Mouse (Mus musculus) urinary bladder, postnatal 25 days (tissue): ENCODE measurements around the gene Tbc1d22b.
"Not testable (repeated sequence)": the region's sequence is repeated elsewhere in the genome, so short reads cannot be mapped to it uniquely, and the experiment has no call there.

Experiments
- DNase-seq: peaks from one replicate; pipeline ENCODE4 v3.0.0; 2022; ENCODE audit warnings: low spot score

Gene Tbc1d22b

DNA sequence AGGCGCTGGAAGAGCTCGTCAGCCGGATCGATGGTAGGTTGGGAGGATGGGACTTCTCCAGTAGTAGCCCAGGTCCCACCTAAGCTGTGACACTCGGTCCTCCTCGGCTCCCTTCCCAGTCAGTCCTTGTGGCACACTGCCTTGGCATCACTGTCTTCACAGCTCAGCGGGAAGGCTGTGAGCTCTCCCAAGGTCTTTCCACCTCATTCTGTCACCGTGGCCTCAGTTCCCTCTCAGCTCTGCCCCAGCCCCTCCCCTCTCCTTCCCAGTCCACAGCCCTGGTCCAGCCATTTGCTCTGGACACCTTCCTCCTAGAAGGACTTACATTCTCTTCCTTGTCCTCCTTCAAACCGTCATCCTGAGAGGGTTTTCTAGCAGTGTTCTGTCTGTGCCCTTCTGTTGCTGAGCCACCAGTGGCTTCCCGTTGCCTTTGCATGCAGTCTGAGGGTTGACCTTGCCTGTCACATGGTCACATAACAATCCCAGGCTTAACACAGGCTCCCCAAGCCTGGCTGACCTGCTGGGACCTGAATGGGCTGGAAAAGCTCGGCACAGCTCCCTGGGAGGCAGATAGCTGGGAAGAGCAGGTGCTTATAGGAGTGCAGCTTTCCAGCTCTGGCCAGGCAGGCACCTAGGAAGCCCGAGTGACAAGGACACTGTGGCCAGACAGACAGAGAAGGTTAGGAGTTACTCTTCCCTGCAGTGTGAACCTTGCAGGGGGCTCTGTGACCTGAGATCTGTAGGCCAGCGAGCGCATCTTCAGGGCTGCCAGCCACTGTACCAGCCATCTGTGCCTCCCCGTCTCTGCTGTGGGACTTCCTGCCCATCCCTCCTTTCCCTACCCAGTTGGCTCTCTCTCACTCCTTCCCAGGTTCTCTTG, 46.5 kb downstream of the Tbc1d22b start:
- no peak for DNase-seq

GRCm38 (mm10) chr17:29596771-29597132, 47.2 kb downstream of the Tbc1d22b start:
- no peak for DNase-seq

DNA sequence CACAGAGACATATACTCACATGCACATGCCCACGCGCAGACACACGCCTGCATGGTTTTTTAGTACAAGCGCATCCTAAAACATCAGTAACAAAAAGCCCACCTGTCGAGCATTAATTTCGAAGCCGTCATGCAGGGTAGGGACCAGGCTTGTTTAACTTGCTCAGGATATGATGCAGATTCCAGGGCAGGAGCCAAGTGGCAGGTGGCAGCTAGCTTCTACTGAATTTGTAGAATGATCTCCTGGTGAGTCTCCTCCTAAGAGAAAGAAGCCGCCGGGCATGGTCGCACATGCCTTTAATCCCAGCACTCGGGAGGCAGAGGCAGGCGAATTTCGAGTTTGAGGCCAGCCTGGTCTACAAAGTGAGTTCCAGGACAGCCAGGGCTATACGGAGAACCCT, 49.5 kb downstream of the Tbc1d22b start:
- DNase-seq, result no peak

DNA sequence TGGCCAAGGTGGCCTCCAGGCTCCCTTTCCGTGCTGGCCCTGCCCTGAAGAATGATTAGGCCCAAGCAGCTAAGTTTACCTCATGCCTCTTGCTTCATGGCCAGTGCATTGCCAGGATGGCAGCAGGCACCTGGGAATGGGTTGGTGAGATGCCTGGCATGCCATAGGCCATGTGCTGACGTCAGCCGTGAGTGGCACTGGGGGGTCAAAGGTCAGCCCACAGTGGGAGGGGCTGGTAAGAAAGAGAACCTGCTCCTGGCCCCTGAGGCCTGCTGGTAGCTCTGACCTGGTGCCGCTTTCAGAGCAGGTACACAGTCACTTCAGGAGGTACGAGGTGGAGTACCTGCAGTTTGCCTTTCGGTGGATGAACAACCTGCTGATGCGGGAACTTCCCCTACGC, 50.0 kb downstream of the Tbc1d22b start:
- DNase-seq, result no peak

DNA sequence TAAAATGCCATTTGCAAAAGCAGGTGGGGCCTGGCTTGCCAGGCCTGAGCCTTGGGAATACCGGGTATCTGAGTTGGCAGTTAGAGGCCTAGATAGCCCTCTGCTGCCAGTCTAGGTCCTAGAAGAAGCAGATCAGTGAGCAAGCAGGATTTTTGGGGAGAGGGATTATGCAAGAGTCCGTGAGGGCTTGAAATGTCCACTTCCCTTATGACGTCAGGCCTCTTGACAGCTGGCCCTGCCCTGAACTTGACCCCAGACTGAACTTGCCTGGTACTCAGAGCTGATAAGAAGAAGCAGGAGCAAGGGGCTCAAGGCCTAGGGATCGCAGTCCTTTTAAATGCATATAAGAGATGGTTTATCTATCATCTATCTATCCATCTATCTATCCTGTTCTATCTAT, 51.8 kb downstream of the Tbc1d22b start:
- DNase-seq, result no peak

GRCm38 (mm10) chr17:29603283-29603682, 53.7 kb downstream of the Tbc1d22b start:
- peak; percentile 78 for DNase-seq

- DNase-seq, result not testable (repeated sequence)
Observed at GRCm38 (mm10) chr17:29613453-29613852, 63.9 kb downstream of the Tbc1d22b start.

- DNase-seq, result peak; percentile 95
Observed at GRCm38 (mm10) chr17:29614115-29615023, 64.8 kb downstream of the Tbc1d22b start, which contains the start of the genes Rnf8 and Gm28043. Rnf8 (plus strand) TSS chr17:29614790. Gm28043 (plus strand) TSS chr17:29614876.

- DNase-seq, result no peak
Observed at GRCm38 (mm10) chr17:29615024-29615551, 65.5 kb downstream of the Tbc1d22b start.

- DNase-seq, result no peak
Observed at GRCm38 (mm10) chr17:29615616-29616015, 66.0 kb downstream of the Tbc1d22b start.

DNA sequence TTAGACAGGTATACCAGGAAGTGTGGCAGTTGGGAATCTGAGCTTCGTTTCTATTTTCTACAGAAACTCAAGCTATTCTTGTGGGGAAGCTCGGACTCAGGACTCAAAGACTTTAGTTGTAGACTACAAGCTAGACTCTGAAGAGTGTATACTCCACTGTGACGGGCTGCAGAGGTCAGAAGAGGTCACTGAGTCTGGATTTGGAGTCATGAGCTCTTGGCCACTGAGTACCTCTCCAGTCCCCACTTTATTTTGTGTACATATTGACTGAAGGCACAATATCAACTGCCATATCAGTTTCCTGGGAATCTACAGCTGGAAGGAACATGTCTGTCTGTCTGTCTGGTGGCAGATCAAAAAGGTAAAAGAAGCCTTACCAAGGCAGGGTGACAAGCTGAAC, 69.6 kb downstream of the Tbc1d22b start:
- no peak for DNase-seq

DNA sequence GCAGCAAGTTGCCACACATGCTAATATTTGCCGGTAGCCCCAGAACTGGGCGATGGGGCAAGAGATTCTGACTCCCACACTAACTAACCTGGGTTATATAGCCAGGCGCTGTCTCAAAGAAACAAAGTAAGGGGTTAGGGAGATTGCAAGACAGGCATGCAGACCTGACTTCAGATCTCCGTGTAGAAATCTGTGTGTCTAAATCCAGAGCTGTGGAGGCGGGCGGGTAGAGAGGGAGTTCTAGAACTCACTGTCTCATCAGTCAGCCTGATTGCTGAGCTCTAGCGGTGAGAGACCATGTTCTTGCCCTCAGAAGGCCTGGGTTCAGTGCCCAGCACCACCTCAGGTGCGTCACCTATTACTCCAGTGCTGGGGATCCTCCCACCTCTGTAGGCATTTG, 73.9 kb downstream of the Tbc1d22b start:
- no peak for DNase-seq

DNA sequence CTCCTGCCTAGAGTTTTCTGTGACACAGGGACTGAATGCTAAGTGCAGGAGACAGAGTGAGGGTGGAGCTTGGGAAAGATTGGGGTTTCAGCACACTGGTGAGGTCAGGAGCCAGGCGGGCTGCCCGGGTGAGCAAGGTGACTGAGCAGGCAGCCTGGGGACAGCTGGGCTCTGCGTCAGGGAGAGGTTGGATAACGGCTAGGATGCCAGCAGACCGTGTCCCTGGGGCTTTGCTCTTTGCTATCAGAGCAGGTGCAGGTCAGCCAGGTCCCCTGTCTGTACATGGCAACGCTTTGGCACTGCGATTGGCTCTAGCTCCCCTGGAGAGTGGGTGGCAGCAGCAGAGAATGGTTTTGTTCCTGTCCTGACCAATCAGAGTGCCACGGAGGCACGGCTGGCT, 77.7 kb downstream of the Tbc1d22b start:
- DNase-seq, result no peak

- no peak for DNase-seq
Observed at GRCm38 (mm10) chr17:29628946-29629345, 79.4 kb downstream of the Tbc1d22b start.

- no peak for DNase-seq
Observed at GRCm38 (mm10) chr17:29629620-29630019, 80.0 kb downstream of the Tbc1d22b start.

DNA sequence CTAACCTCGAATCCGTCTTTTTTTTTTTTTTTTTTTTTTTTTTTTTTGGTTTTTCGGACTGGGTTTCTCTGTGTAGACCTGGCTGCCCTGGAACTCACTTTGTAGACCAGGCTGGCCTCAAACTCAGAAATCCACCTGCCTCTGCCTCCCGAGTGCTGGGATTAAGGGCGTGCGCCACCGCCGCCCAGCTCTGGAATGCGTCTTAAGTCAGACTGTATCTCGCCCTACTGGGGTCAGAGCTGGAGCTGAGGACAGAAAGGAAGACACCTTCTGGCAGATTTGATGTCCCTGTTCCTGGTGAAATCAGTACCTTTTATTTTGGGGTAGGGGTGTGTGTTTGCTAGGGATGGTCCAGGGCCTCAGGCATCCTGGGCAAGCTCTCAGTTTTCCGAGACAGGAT, 82.7 kb downstream of the Tbc1d22b start:
- no peak for DNase-seq

DNA sequence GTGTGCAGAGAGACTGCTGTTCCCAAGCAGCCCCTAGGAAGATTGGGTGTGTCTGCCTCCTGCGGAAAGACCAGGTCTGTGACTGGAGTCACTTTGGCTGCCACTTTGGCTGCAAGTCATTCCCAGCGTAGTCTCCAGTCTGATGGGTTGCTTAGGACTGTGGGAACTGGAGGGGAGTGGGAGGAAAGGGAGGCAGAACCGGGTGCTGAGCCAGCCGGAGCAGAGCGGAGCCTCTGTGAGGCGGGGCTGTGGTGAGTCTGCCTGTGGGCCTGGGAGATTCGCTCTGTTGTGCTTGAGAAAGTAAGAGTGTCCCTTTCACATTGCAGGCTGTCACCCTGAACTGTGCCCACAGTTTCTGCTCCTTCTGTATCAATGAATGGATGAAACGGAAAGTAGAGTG, 85.9 kb downstream of the Tbc1d22b start:
- no peak for DNase-seq

DNA sequence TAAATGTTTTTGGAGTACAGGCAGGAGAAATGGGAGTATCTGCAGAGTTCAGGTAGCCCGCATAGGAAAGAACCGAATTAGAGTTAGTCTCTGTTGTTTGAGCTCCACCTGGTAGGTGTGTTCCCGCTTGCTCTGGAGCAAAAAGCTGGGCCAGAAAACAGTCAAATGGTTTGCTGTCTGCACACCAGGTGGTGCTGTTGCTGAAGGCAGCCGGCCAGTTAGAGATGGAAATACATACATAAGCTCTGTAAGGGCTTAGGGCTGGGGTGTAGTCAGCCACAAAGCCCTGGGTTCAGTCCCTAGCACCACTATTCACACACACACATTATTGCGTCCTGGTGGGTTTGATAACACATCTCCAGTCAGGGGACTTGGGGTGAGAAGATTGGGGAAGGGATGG, 86.5 kb downstream of the Tbc1d22b start:
- no peak for DNase-seq

DNA sequence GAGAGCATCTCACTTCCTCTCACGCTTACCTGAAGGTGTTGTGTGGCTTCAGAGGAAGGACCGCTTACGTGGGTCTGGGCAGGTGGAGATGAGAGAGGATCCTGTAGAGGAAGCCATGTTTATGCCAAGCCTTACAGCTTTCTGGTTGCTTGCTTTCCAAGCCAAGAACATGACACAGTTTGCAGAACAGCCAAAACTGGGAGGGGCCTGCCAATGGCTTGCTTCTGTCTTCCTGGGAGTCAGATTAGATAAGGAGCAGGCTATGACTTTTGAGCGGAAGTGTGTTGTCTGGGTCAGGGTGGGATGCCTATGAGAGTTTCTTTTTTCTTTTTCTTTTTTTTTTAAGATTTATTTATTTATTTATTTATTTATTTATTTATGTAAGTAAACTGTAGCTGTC, 87.8 kb downstream of the Tbc1d22b start:
- DNase-seq, result no peak

DNA sequence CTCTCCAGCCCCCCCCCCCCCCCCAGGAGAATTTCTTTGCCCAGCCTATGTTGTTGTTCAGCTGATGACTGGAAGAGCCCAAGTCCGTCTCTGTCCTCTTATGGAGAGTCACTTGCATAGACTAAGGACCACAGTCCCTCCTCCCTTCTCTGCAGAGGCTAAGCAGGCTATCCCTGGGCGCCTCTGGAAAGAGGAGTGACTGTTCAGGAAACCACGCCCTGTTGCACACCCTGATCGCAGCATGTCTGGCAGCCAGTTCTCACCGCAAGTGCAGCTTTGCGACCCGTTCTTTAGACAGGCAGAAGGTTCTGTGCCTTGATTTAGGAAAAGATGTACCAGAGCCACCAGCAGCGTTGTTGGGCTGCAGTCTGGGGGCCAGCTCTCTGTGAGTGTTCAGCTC, 88.3 kb downstream of the Tbc1d22b start:
- DNase-seq, result no peak

DNA sequence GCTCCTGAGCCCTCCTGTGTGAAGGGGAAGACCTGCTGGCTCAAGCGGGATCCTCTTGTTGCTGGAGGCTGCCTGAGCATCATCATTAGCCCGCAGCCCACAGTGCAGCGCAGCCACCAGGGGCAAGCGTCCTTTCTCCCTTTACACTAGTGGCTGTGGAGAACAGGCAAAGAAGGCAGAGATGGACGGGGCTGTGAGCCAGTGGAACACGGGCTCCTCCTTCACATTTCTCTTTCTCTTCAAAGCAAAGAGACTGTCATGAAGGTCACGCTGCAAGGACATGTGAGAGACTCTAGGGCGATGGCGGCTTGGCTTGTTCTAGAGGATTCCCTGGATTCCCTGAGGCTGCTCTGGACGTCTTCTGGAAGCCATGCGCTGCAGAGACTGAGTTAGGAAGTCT, 91.4 kb downstream of the Tbc1d22b start:
- no peak for DNase-seq

DNA sequence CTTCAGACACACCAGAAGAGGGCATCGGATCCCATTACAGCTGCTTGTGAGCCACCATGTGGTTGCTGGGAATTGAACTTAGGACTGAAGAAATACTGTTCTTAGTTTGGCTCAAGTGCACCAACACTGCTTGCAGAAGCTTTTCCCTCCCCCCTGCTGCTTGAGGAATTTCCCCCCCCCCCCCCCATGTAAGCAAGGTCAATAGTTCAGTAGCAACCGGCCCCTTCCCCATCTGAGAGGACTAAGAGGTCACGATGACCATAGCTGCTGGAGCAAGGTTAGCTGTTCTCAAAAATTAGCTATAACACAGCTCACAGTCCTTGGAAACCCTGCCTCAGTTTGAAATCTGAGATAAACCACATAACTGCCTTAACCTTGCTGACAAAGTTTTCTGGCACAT, 92.6 kb downstream of the Tbc1d22b start:
- DNase-seq, result no peak
